Mouse (Mus musculus) forebrain, embryonic 15.5 days (tissue): Measurements from ENCODE around the gene Tbc1d14. TPM values are rescaled to one million over a fixed set of nuclear protein-coding genes. Genes with fewer than 3 reads are reported as not detected.

Experiments
- ATAC-seq: fragments of 200-750 bp; cut with Nextera tagmentation; replicated peaks from 2 replicates; pipeline ENCODE4 v1.8.0; 2017; ENCODE audit warnings: mild to moderate bottlenecking, moderate TSS enrichment, moderate library complexity
- H3K27ac ChIP-seq: fragments of 300-500 bp; sonication (generic); replicated peaks from 2 replicates; pipeline ENCODE4 v1.5.1; 2015; ENCODE audit warnings: mild to moderate bottlenecking, inconsistent platforms
- H3K27me3 ChIP-seq: fragments of 300-500 bp; sonication (generic); 2 replicates; pipeline ENCODE4 v1.6.1; 2015; ENCODE audit warnings: inconsistent platforms
- H3K36me3 ChIP-seq: fragments of 300-500 bp; sonication (generic); 2 replicates; pipeline ENCODE4 v1.6.1; 2015; ENCODE audit warnings: mild to moderate bottlenecking, inconsistent platforms
- H3K4me1 ChIP-seq: fragments of 300-500 bp; sonication (generic); 2 replicates; pipeline ENCODE4 v1.6.1; 2015; ENCODE audit warnings: inconsistent platforms
- H3K4me2 ChIP-seq: fragments of 300-500 bp; sonication (generic); replicated peaks from 2 replicates; pipeline ENCODE4 v1.6.1; 2015; ENCODE audit warnings: mild to moderate bottlenecking, inconsistent platforms
- H3K4me3 ChIP-seq: fragments of 300-500 bp; sonication (generic); 2 replicates; pipeline ENCODE4 v1.5.1; 2015; ENCODE audit warnings: mild to moderate bottlenecking, inconsistent platforms
- H3K9ac ChIP-seq: fragments of 300-500 bp; sonication (generic); replicated peaks from 2 replicates; pipeline ENCODE4 v1.6.1; 2015; ENCODE audit warnings: mild to moderate bottlenecking, inconsistent platforms
- H3K9me3 ChIP-seq: fragments of 300-500 bp; sonication (generic); 2 replicates; pipeline ENCODE4 v1.6.1; 2016; ENCODE audit warnings: inconsistent platforms
- WGBS: fragments of 180-500 bp; shearing (Covaris S2); methylation state at CpG from one replicate; pipeline ENCODE4 v1.1.7; 2015; ENCODE audit warnings: mixed read lengths; 5-methylcytosine and 5-hydroxymethylcytosine counted together
- polyA plus RNA-seq: library from polyadenylated mRNA; unstranded; fragments of >200 nt; fragmentation: Nextera tagmentation; extraction: Ambion mirVana; gene quantifications from 2 replicates; pipeline ENCODE4 v1.2.1, GENCODE M21; 2015

The Tbc1d14 gene
- polyA plus RNA-seq, 1 experiment from 2014 or later, result 104 TPM

GRCm38 (mm10) chr5:36597653-36598052 is 4.6 kb upstream of the Tbc1d14 start:
- H3K9ac ChIP-seq, result no peak overlapping the region
- H3K36me3 ChIP-seq, result peaks cover 34% of the 10 kb centered on the region
- no peak overlapping the region for H3K4me2 ChIP-seq
- H3K4me3 ChIP-seq, result no peak overlapping the region
- 38% methylated on average over 4 of the region's 4 CpGs for WGBS
- H3K9me3 ChIP-seq, result no peaks in the 10 kb centered on the region
- H3K4me1 ChIP-seq, result no peaks in the 10 kb centered on the region
- H3K27me3 ChIP-seq, result no peaks in the 10 kb centered on the region
- H3K27ac ChIP-seq, result no peak overlapping the region
- no peak for ATAC-seq

DNA sequence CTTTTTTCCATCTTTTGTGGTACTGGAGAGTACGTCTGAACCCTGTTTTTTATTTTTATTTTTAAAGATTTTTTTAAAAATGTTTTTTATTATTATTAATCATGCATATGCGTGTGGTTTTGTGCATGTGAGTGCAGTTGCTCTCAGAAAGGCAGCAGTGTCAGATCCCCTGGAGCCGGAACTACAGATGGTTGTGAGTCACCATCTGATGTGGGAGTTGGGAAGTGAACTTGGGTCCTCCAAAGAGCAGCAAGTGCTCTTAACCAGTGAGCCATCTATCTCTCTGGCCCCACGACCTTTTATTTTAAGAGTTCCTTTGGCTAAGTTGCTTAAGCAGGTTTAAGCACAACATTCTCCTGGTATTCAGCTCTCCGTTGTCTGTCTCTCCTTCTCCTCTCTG is 3.1 kb upstream of the Tbc1d14 start:
- Histone ChIP-seq H3K27me3 (no peaks in the 10 kb centered on the region), H3K36me3 (peaks cover 21% of the 10 kb centered on the region)

DNA sequence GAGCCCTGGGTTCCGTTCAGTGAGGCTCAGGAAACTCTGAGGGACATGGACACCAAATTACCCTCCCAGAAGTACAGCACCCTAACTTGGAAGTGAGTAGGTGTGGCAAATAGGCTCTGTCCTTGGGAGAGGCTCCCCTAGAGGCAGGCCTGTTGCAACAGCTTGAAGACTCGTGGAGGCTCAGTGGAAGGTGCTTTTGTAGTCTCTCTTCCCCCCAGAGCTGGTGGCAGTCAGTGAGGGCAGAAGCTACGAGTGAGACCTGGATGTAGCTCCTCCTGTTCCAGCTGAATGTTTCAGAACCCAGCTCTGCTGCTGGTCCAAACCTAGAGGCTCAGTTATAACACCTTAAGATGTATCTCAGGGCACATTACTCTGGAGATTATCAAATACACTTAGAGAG is 2.0 kb upstream of the Tbc1d14 start:
- no peak for ATAC-seq
- no peaks in the 10 kb centered on the region for H3K4me1 ChIP-seq
- WGBS, result 30% methylated on average over 3 of the region's 3 CpGs

More for the DNA sequence above, 3.1 kb upstream of the Tbc1d14 start:
- WGBS, result 87% methylated on average over 5 of the region's 5 CpGs
- Histone ChIP-seq H3K4me1 (no peaks in the 10 kb centered on the region), H3K9me3 (no peaks in the 10 kb centered on the region), H3K4me3 (no peak overlapping the region), H3K4me2 (no peak overlapping the region), H3K27ac (no peak overlapping the region), H3K9ac (no peak overlapping the region)
- no peak for ATAC-seq

GRCm38 (mm10) chr5:36594344-36594743 is 1.3 kb upstream of the Tbc1d14 start:
- Histone ChIP-seq H3K9me3 (no peaks in the 10 kb centered on the region), H3K36me3 (peaks cover 3% of the 10 kb centered on the region), H3K27me3 (no peaks in the 10 kb centered on the region), H3K4me3 (no peak overlapping the region), H3K9ac (no peak overlapping the region), H3K4me1 (no peaks in the 10 kb centered on the region), H3K4me2 (no peak overlapping the region), H3K27ac (no peak overlapping the region)
- WGBS, result 83% methylated on average over 3 of the region's 3 CpGs
- ATAC-seq, result no peak

More for the DNA sequence above, 2.0 kb upstream of the Tbc1d14 start:
- Histone ChIP-seq H3K9me3 (no peaks in the 10 kb centered on the region), H3K4me3 (no peak overlapping the region), H3K27me3 (no peaks in the 10 kb centered on the region), H3K36me3 (peaks cover 11% of the 10 kb centered on the region), H3K27ac (no peak overlapping the region), H3K4me2 (no peak overlapping the region), H3K9ac (no peak overlapping the region)

GRCm38 (mm10) chr5:36590499-36590920 is 2.6 kb downstream of the Tbc1d14 start:
- H3K4me2 ChIP-seq, result no peak overlapping the region
- no peak overlapping the region for H3K27ac ChIP-seq
- H3K9me3 ChIP-seq, result no peaks in the 10 kb centered on the region
- no peaks in the 10 kb centered on the region for H3K36me3 ChIP-seq
- WGBS, result 78% methylated on average over 5 of the region's 5 CpGs
- no peak for ATAC-seq
- H3K9ac ChIP-seq, result no peak overlapping the region
- H3K4me3 ChIP-seq, result no peak overlapping the region
- no peaks in the 10 kb centered on the region for H3K4me1 ChIP-seq
- H3K27me3 ChIP-seq, result no peaks in the 10 kb centered on the region

- H3K27me3 ChIP-seq, result no peaks in the 10 kb centered on the region
- peaks cover 11% of the 10 kb centered on the region for H3K4me1 ChIP-seq
- H3K36me3 ChIP-seq, result no peaks in the 10 kb centered on the region
- no peak overlapping the region for H3K4me3 ChIP-seq
- WGBS, result 72% methylated on average over 6 of the region's 6 CpGs
- no peak overlapping the region for H3K4me2 ChIP-seq
- no peak overlapping the region for H3K9ac ChIP-seq
- no peak for ATAC-seq
- H3K27ac ChIP-seq, result no peak overlapping the region
- H3K9me3 ChIP-seq, result no peaks in the 10 kb centered on the region
Measured at GRCm38 (mm10) chr5:36584299-36584698, 8.8 kb downstream of the Tbc1d14 start.

GRCm38 (mm10) chr5:36581924-36582642 is 11.0 kb downstream of the Tbc1d14 start:
- H3K9ac ChIP-seq, result peak overlapping the region; percentile 74
- peaks cover 11% of the 10 kb centered on the region for H3K4me1 ChIP-seq
- peak overlapping the region; percentile 92 for H3K27ac ChIP-seq
- peak; percentile 97 for ATAC-seq
- H3K4me2 ChIP-seq, result peak overlapping the region; percentile 97
- H3K9me3 ChIP-seq, result no peaks in the 10 kb centered on the region
- no peaks in the 10 kb centered on the region for H3K36me3 ChIP-seq
- 2% methylated on average over 54 of the region's 54 CpGs for WGBS
- peak overlapping the region; percentile 81 for H3K4me3 ChIP-seq
- no peaks in the 10 kb centered on the region for H3K27me3 ChIP-seq

GRCm38 (mm10) chr5:36581259-36581923 is 11.7 kb downstream of the Tbc1d14 start:
- no peaks in the 10 kb centered on the region for H3K9me3 ChIP-seq
- H3K36me3 ChIP-seq, result no peaks in the 10 kb centered on the region
- H3K9ac ChIP-seq, result peak overlapping the region; percentile 74
- peak; percentile 18 for ATAC-seq
- H3K27ac ChIP-seq, result peak overlapping the region; percentile 92
- peak overlapping the region; percentile 97 for H3K4me2 ChIP-seq
- peak overlapping the region; percentile 81 for H3K4me3 ChIP-seq
- no peaks in the 10 kb centered on the region for H3K27me3 ChIP-seq
- H3K4me1 ChIP-seq, result peaks cover 11% of the 10 kb centered on the region
- WGBS, result under 1% methylated on average over 40 of the region's 40 CpGs

- 81% methylated on average over 7 of the region's 7 CpGs for WGBS
- H3K27me3 ChIP-seq, result no peaks in the 10 kb centered on the region
- H3K4me3 ChIP-seq, result no peak overlapping the region
- ATAC-seq, result no peak
- no peak overlapping the region for H3K9ac ChIP-seq
- H3K9me3 ChIP-seq, result no peaks in the 10 kb centered on the region
- H3K36me3 ChIP-seq, result no peaks in the 10 kb centered on the region
- H3K27ac ChIP-seq, result no peak overlapping the region
- peaks cover 16% of the 10 kb centered on the region for H3K4me1 ChIP-seq
- H3K4me2 ChIP-seq, result no peak overlapping the region
Measured at GRCm38 (mm10) chr5:36579967-36580366, 13.1 kb downstream of the Tbc1d14 start.

DNA sequence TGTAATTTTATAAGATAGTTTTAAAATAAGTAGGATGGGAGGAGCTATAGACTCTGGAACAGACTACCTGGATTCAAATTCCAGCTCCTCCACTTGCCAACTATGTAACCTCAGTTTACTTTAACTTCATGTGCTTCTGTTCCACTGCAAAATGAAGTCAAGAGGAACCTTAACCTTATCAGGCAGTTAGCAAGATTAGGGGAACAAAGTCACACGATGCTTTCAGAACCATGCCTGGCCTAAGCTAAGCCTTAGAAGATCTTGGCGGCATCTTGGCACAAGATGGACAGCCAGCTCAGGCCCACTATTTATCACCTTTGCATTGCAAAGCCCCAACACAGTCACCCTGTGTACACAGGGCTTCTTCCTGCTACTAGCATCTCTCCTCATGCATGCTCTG is 14.1 kb downstream of the Tbc1d14 start:
- no peak overlapping the region for H3K4me3 ChIP-seq
- WGBS, result 90% methylated on average over 2 of the region's 2 CpGs
- no peaks in the 10 kb centered on the region for H3K27me3 ChIP-seq
- no peak overlapping the region for H3K27ac ChIP-seq
- ATAC-seq, result no peak
- H3K4me1 ChIP-seq, result peaks cover 16% of the 10 kb centered on the region
- no peaks in the 10 kb centered on the region for H3K36me3 ChIP-seq
- H3K4me2 ChIP-seq, result no peak overlapping the region
- H3K9ac ChIP-seq, result no peak overlapping the region
- H3K9me3 ChIP-seq, result no peaks in the 10 kb centered on the region

DNA sequence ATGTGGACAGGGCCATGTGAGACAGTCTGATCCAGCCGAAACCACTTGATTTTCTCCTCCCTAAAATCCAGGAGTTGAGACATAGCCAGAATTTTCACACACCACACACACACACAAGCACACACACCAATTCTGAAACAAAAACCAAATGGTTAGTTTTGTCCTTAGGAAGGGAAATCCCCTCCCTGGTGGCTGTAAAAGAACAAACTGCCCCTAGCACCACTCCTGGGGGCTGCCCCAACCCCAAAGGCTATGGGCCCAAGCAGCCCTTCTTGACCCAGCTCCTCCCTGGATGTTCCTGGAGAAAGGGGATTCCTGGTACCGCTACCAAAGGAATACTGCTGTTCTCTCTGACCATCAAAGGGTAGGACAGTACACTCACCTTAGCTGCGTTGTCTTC is 16.6 kb downstream of the Tbc1d14 start:
- Histone ChIP-seq H3K4me1 (peaks cover 10% of the 10 kb centered on the region), H3K27me3 (no peaks in the 10 kb centered on the region), H3K4me2 (no peak overlapping the region), H3K36me3 (no peaks in the 10 kb centered on the region), H3K4me3 (no peak overlapping the region), H3K9me3 (no peaks in the 10 kb centered on the region), H3K9ac (no peak overlapping the region), H3K27ac (no peak overlapping the region)
- ATAC-seq, result no peak
- 91% methylated on average over 3 of the region's 3 CpGs for WGBS

GRCm38 (mm10) chr5:36575745-36576144 is 17.3 kb downstream of the Tbc1d14 start:
- no peaks in the 10 kb centered on the region for H3K27me3 ChIP-seq
- no peak for ATAC-seq
- peaks cover 3% of the 10 kb centered on the region; the same call in 1 of the 2 replicates for H3K36me3 ChIP-seq
- H3K9ac ChIP-seq, result no peak overlapping the region
- H3K27ac ChIP-seq, result no peak overlapping the region
- H3K4me2 ChIP-seq, result no peak overlapping the region
- no peak overlapping the region for H3K4me3 ChIP-seq
- 66% methylated on average over 1 of the region's 1 CpGs for WGBS
- H3K9me3 ChIP-seq, result no peaks in the 10 kb centered on the region
- H3K4me1 ChIP-seq, result peaks cover 4% of the 10 kb centered on the region
